In the genomic region with DNA sequence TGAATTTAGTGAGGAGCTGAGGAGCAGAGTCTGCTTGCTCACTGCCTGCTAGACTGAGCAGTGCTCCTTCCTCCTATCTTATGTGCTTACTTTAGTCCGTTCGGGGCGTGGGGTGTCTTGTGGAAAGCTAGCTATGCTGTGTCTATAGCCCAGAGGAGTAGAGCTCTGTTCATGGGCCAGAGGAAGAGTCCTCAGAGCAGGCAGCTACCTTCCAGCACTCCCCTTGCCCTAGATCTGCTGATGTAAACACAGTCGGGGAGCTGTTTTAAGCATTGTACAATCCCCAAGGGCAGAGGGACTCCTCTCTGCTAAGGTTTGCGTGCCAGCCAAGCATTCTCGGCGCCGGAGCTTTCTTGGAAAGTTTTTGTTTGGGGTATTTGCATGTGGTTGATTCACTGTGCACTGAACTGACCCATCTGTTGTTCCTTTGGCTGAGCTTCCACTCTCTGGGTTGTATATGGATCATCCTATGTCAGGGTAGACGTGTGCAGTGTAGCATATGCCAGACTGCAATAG, we compare ENCODE assay signal across 10 mouse cellular contexts. TPM values are rescaled to one million over a fixed set of nuclear protein-coding genes. Genes with fewer than 3 reads are reported as not detected.
DNase-seq lines count a peak whose midpoint lies in the region.
"Had no signal": no experiment of that assay in that cellular context is flagged by ENCODE, and none has a peak within 500 bp of the region (broad histone marks: within the 10 kb centered on the region; RNA-seq: fewer than 3 reads in every experiment).

No protein-coding gene starts in this region.

- no peak overlapping the region for H3K4me3 ChIP-seq in limb, embryonic 10.5 days
- H3K4me3 ChIP-seq: heart, embryonic 15.5 days had no signal

- H3K27ac ChIP-seq in limb, embryonic 10.5 days, result no peak overlapping the region
- H3K27ac ChIP-seq: heart, embryonic 15.5 days; liver, embryonic 14.5 days had no signal

- peaks cover 4% of the 10 kb centered on the region; the same call in 1 of the 2 replicates for H3K4me1 ChIP-seq in limb, embryonic 10.5 days
- H3K4me1 ChIP-seq: heart, embryonic 15.5 days had no signal

- peak; percentile 41 for DNase-seq in adrenal gland, postnatal 10 days
- no peak for DNase-seq in adrenal gland, postnatal 25 days
- peak; percentile 13 for DNase-seq in kidney, adult 9 months
- DNase-seq in kidney, adult 11 months, result no peak
- DNase-seq in R1 (ENCODE audit: low read depth, low spot score), result peak; percentile 14
- DNase-seq in lung, postnatal 4 days, result peak; percentile 62 to 83
- no peak for DNase-seq in limb, embryonic 10.5 days (ENCODE audit: low spot score)
- no peak for DNase-seq in thymus, adult 18-20 months

- H3K9me3 ChIP-seq in limb, embryonic 10.5 days (replicated peaks), result no peaks in the 10 kb centered on the region
- H3K9me3 ChIP-seq: heart, embryonic 15.5 days had no signal

- WGBS in limb, embryonic 10.5 days, result 76% methylated on average over 9 of the region's 9 CpGs

- H3K27me3 ChIP-seq in limb, embryonic 10.5 days (ENCODE audit: low read depth, poor library complexity, severe bottlenecking), result no peaks in the 10 kb centered on the region
- H3K27me3 ChIP-seq: heart, embryonic 15.5 days had no signal

- H3K36me3 ChIP-seq in limb, embryonic 10.5 days, result no peaks in the 10 kb centered on the region
- H3K36me3 ChIP-seq: heart, embryonic 15.5 days had no signal

RNA-seq across cellular contexts. Expression of gene Gadd45a, which starts 32.6 kb away (rescaled TPM):
- total RNA-seq in adrenal gland, postnatal 10 days (2021), result 10 to 100 TPM; 11.6 to 16.2 TPM
- total RNA-seq in adrenal gland, postnatal 25 days (2021), result 42.2 and 61.9 TPM in 2 replicates
- polyA plus RNA-seq in limb, embryonic 10.5 days (2016; fragmentation: Nextera tagmentation; extraction: Ambion mirVana), result 17.3 and 18.6 TPM in 2 replicates

Comparison
In these comparisons a context has a peak if more than half of its experiments do, and no peak if none do; other contexts are left out.
1. DNase-seq: peak in adrenal gland, postnatal 10 days (single experiment), kidney, adult 9 months (single experiment), R1 (single experiment) and lung, postnatal 4 days (2 of 2); none in adrenal gland, postnatal 25 days (single experiment), kidney, adult 11 months (single experiment), limb, embryonic 10.5 days (single experiment) and thymus, adult 18-20 months (0 of 2).